Mouse (Mus musculus) liver, postnatal 0 days (tissue): ENCODE data around the gene Aldh3a2.

Source experiments
- CTCF ChIP-seq: sonication (generic); IDR thresholded peaks from 2 replicates; pipeline ENCODE4 v1.5.1; 2016; ENCODE audit warnings: antibody characterized with exemption, low read depth
- EP300 ChIP-seq: IDR thresholded peaks from 2 replicates; pipeline ENCODE4 v1.6.1; 2016; ENCODE audit warnings: antibody characterized with exemption, low read depth, mild to moderate bottlenecking

GRCm38 (mm10) chr11:61225941-61226412 lies 41.3 kb downstream of the Aldh3a2 start:
- TF ChIP-seq CTCF: no peak
- no peak for TF ChIP-seq EP300
